Mouse (Mus musculus) liver, postnatal 0 days (tissue): ENCODE data around the gene March10.

Experiments
- CTCF ChIP-seq: sonication (generic); IDR thresholded peaks from 2 replicates; pipeline ENCODE4 v1.5.1; 2016; ENCODE audit warnings: antibody characterized with exemption, low read depth
- EP300 ChIP-seq: IDR thresholded peaks from 2 replicates; pipeline ENCODE4 v1.6.1; 2016; ENCODE audit warnings: antibody characterized with exemption, low read depth, mild to moderate bottlenecking

DNA sequence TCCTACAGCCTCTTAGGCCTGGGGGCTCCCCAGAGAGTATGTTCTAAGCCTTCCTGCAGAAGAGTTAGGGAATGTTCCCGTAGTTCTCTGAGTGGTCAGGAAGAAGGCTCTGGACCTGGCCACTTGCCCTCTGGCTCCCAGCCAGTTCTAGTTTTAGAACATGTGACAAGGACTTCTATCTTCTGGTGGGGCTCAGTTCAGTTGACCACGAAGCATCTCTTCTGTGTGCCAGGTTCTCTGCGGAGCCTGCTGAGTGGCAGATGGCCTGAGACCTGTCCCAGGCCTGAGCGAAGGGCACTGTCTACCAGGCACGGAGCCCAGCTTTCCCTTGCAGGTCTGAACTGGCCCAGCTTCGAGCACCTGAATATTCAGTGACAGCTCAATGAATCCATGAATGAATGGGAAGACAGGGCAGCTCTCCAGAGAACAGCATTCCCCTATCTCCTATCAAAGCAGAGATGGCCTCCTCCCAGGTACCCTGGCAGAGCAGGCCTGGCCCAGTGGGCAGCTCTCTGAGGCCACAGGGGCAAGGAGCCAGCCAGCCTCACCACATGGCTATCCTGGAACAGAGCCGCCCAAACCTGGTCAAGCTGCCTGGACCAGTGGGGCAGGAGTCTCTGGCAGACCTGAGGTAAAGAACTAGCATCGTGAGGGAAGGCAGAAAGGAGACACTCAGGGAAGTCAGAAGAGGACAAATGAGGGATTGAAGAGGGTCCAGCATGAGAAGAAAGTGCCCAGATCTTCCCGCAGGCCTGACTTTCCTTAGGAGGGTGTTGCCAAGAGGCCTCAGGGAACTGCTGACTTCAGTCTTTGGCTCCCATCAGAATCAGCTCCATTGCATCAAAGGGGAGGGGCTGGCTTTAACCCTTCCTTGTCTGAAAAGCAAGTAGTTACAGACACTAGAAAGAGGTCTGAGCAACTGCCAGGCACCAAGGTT is 103.3 kb downstream of the March10 start:
- TF ChIP-seq CTCF: no peak
- no peak for TF ChIP-seq EP300
